In the genomic region with DNA sequence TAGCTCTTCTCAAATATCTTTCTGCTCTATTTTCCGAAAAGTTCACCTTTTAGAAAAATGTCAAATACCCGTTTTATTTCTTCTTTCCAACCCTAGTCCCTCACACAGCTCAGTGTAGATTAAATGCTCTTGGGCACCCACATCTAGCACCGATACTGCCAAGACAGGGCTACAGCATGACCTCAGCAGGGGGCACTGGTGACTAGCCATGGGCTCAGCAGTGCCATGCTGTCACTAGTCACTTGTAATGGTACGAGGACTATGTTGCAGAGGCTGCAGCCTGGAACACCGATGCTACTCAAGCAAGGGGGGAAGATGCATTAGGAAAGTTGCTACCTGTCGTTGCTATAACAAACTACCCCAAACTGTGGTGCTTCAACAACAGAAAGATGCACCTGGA, we compare ENCODE assay signal across 11 mouse cellular contexts.
DNase-seq lines count a peak whose midpoint lies in the region; ATAC-seq lines count a peak whose summit lies in the region.
"Had no signal": no experiment of that assay in that cellular context is flagged by ENCODE, and none has a peak within 500 bp of the region (broad histone marks: within the 10 kb centered on the region; RNA-seq: fewer than 3 reads in every experiment).

No protein-coding gene starts in this region.

- H3K4me1 ChIP-seq in heart, embryonic 12.5 days (replicated peaks): peaks cover 5% of the 10 kb centered on the region; the same call in 1 of the 2 replicates
- H3K4me1 ChIP-seq in midbrain, embryonic 11.5 days (ENCODE audit: control insufficient read depth, insufficient read depth, low read length): no peaks in the 10 kb centered on the region
- H3K4me1 ChIP-seq: hindbrain, embryonic 15.5 days had no signal

- no peak overlapping the region for H3K9ac ChIP-seq in heart, embryonic 12.5 days
- H3K9ac ChIP-seq in midbrain, embryonic 11.5 days (ENCODE audit: low read length): no peak overlapping the region
- H3K9ac ChIP-seq: forebrain, embryonic 15.5 days; hindbrain, embryonic 15.5 days had no signal

- peaks cover 5% of the 10 kb centered on the region; the same call in 1 of the 2 replicates for H3K27me3 ChIP-seq in heart, embryonic 12.5 days (replicated peaks)
- H3K27me3 ChIP-seq in midbrain, embryonic 11.5 days (ENCODE audit: control insufficient read depth, insufficient read depth, low read length): no peaks in the 10 kb centered on the region
- H3K27me3 ChIP-seq: forebrain, embryonic 15.5 days; hindbrain, embryonic 15.5 days had no signal

- no peak overlapping the region for H3K4me2 ChIP-seq in heart, embryonic 12.5 days
- no peak overlapping the region for H3K4me2 ChIP-seq in midbrain, embryonic 11.5 days
- H3K4me2 ChIP-seq: forebrain, embryonic 15.5 days; hindbrain, embryonic 15.5 days had no signal

- H3K36me3 ChIP-seq in heart, embryonic 12.5 days: no peaks in the 10 kb centered on the region
- H3K36me3 ChIP-seq in midbrain, embryonic 11.5 days (ENCODE audit: control insufficient read depth, insufficient read depth, low read length): no peaks in the 10 kb centered on the region
- H3K36me3 ChIP-seq: forebrain, embryonic 15.5 days; hindbrain, embryonic 15.5 days had no signal

- H3K9me3 ChIP-seq in heart, embryonic 12.5 days (replicated peaks): no peaks in the 10 kb centered on the region
- H3K9me3 ChIP-seq in midbrain, embryonic 11.5 days (ENCODE audit: control insufficient read depth, low read length): no peaks in the 10 kb centered on the region
- H3K9me3 ChIP-seq: forebrain, embryonic 15.5 days; hindbrain, embryonic 15.5 days had no signal

- 75% methylated on average over 6 of the region's 6 CpGs for WGBS in heart, embryonic 12.5 days
- WGBS in midbrain, embryonic 11.5 days: 90% methylated on average over 6 of the region's 6 CpGs

- H3K4me3 ChIP-seq in heart, embryonic 12.5 days: no peak overlapping the region
- no peak overlapping the region for H3K4me3 ChIP-seq in midbrain, embryonic 11.5 days (ENCODE audit: low read depth, low read length)
- H3K4me3 ChIP-seq: forebrain, embryonic 15.5 days; hindbrain, embryonic 15.5 days had no signal

- DNase-seq in heart, adult 18-20 months: peak; percentile 46 to 47
- peak; percentile 29 for DNase-seq in thymus, postnatal 14 days
- no peak for DNase-seq in thymus, adult 18-20 months
- DNase-seq in kidney, postnatal 14 days: peak; percentile 29
- peak; percentile 12 to 27 for DNase-seq in thymus, postnatal 36 days
- no peak for DNase-seq in midbrain, embryonic 11.5 days (ENCODE audit: low spot score, missing footprints)
- DNase-seq in right cerebral cortex, postnatal 4 days: no peak
- DNase-seq: cerebellum, adult 11-12 months had no signal

- no peak overlapping the region for H3K27ac ChIP-seq in heart, embryonic 12.5 days (ENCODE audit: poor library complexity, severe bottlenecking)
- H3K27ac ChIP-seq in midbrain, embryonic 11.5 days (ENCODE audit: low read depth, low read length): no peak overlapping the region
- H3K27ac ChIP-seq: forebrain, embryonic 15.5 days; hindbrain, embryonic 15.5 days had no signal

- no peak for ATAC-seq in heart, embryonic 12.5 days (ENCODE audit: insufficient number of reproducible peaks, low FRiP score)
- no peak for ATAC-seq in midbrain, embryonic 11.5 days (ENCODE audit: low FRiP score)
- ATAC-seq: forebrain, embryonic 15.5 days had no signal

Comparison
In these comparisons a context has a peak if more than half of its experiments do, and no peak if none do; other contexts are left out.
1. DNase-seq: peak in heart, adult 18-20 months (2 of 2), thymus, postnatal 14 days (single experiment), kidney, postnatal 14 days (single experiment) and thymus, postnatal 36 days (2 of 2); none in thymus, adult 18-20 months (0 of 2), midbrain, embryonic 11.5 days (single experiment) and right cerebral cortex, postnatal 4 days (single experiment).